Mouse (Mus musculus): ENCODE measurements around the gene Mgat5.

The Mgat5 gene

GRCm38 (mm10) chr1:127275572-127276324, 70.9 kb downstream of the Mgat5 start:
- POLR2A ChIA-PET: interaction anchor here in 1 of 4 experiments (1.2 kb wide), 1 partner anchor 9 kb away, joined by 3 read pairs; no protein-coding TSS in a partner anchor
- CTCF ChIA-PET: interaction anchor here in 1 of 4 experiments (0.6 kb wide), 1 partner anchor 57 kb away, joined by 3 read pairs; no protein-coding TSS in a partner anchor

GRCm38 (mm10) chr1:127278067-127278466, 73.3 kb downstream of the Mgat5 start:
- ChIA-PET CTCF (no interaction called here), POLR2A (interaction anchor here in 2 of 4 experiments (0.6 to 0.7 kb wide), 2 partner anchors 31 to 143 kb away, joined by 3 read pairs; no protein-coding TSS in a partner anchor)

GRCm38 (mm10) chr1:127280256-127280655, 75.4 kb downstream of the Mgat5 start:
- POLR2A ChIA-PET: interaction anchor here in 1 of 4 experiments (1.0 kb wide), 1 partner anchor 14 kb away, joined by 3 read pairs; no protein-coding TSS in a partner anchor
- CTCF ChIA-PET: interaction anchor here (0.5 to 2.3 kb wide), 22 partner anchors 9 to 1708 kb away, joined by 3 to 14 read pairs (median 3); no protein-coding TSS in a partner anchor

GRCm38 (mm10) chr1:127284975-127285374, 80.2 kb downstream of the Mgat5 start:
- CTCF ChIA-PET: interaction anchor here in 2 of 4 experiments (0.6 to 1.0 kb wide), 2 partner anchors 37 to 124 kb away, joined by 3 read pairs; no protein-coding TSS in a partner anchor
- POLR2A ChIA-PET: interaction anchor here in 1 of 4 experiments (1.2 to 1.7 kb wide), 2 partner anchors 9 to 28 kb away, joined by 3 to 4 read pairs; no protein-coding TSS in a partner anchor

- CTCF ChIA-PET: no interaction called here
Measured at GRCm38 (mm10) chr1:127287505-127287904, 82.7 kb downstream of the Mgat5 start.

GRCm38 (mm10) chr1:127290879-127291278, 86.1 kb downstream of the Mgat5 start:
- CTCF ChIA-PET: no interaction called here
- POLR2A ChIA-PET: interaction anchor here in 1 of 4 experiments (1.3 kb wide), 1 partner anchor 9 kb away, joined by 3 read pairs; no protein-coding TSS in a partner anchor

More at GRCm38 (mm10) chr1:127287505-127287904, 82.7 kb downstream of the Mgat5 start:
- POLR2A ChIA-PET: interaction anchor here in 1 of 4 experiments (0.5 kb wide), 1 partner anchor 18 kb away, joined by 4 read pairs; no protein-coding TSS in a partner anchor

- CTCF ChIA-PET: no interaction called here
- POLR2A ChIA-PET: no interaction called here
Measured at GRCm38 (mm10) chr1:127291721-127292120, 86.9 kb downstream of the Mgat5 start.

- CTCF ChIA-PET: interaction anchor here in 1 of 4 experiments (0.6 kb wide), 1 partner anchor 1673 kb away, joined by 7 read pairs; no protein-coding TSS in a partner anchor
Measured at GRCm38 (mm10) chr1:127293286-127293685, 88.5 kb downstream of the Mgat5 start.

GRCm38 (mm10) chr1:127296815-127297214, 92.0 kb downstream of the Mgat5 start:
- POLR2A ChIA-PET: interaction anchor here in 1 of 4 experiments (1.4 kb wide), 1 partner anchor 9 kb away, joined by 3 read pairs; no protein-coding TSS in a partner anchor
- CTCF ChIA-PET: no interaction called here

More at GRCm38 (mm10) chr1:127293286-127293685, 88.5 kb downstream of the Mgat5 start:
- POLR2A ChIA-PET: interaction anchor here in 2 of 4 experiments (1.1 to 1.6 kb wide), 3 partner anchors 12 to 55 kb away, joined by 3 read pairs; no protein-coding TSS in a partner anchor

GRCm38 (mm10) chr1:127299774-127300173, 95.0 kb downstream of the Mgat5 start:
- POLR2A ChIA-PET: interaction anchor here in 1 of 4 experiments (1.1 kb wide), 1 partner anchor 10 kb away, joined by 3 read pairs; no protein-coding TSS in a partner anchor
- CTCF ChIA-PET: no interaction called here

- POLR2A ChIA-PET: no interaction called here
- CTCF ChIA-PET: no interaction called here
Measured at GRCm38 (mm10) chr1:127301038-127301437, 96.2 kb downstream of the Mgat5 start.

- CTCF ChIA-PET: no interaction called here
- POLR2A ChIA-PET: interaction anchor here in 1 of 4 experiments (0.6 kb wide), 1 partner anchor 121 kb away, joined by 3 read pairs; no protein-coding TSS in a partner anchor
Measured at GRCm38 (mm10) chr1:127302620-127303019, 97.8 kb downstream of the Mgat5 start.

- POLR2A ChIA-PET: no interaction called here
- CTCF ChIA-PET: no interaction called here
Measured at GRCm38 (mm10) chr1:127303791-127304190, 99.0 kb downstream of the Mgat5 start.

GRCm38 (mm10) chr1:127304281-127304680, 99.5 kb downstream of the Mgat5 start:
- ChIA-PET POLR2A (no interaction called here), CTCF (interaction anchor here in 1 of 4 experiments (0.6 kb wide), 1 partner anchor 10 kb away, joined by 3 read pairs; no protein-coding TSS in a partner anchor)

- CTCF ChIA-PET: interaction anchor here in 3 of 4 experiments (0.6 to 2.0 kb wide), 4 partner anchors 16 to 67 kb away, joined by 3 to 6 read pairs (median 4); no protein-coding TSS in a partner anchor
- POLR2A ChIA-PET: interaction anchor here in 3 of 4 experiments (0.7 to 0.9 kb wide), 6 partner anchors 9 to 1001 kb away, joined by 3 to 6 read pairs (median 3); no protein-coding TSS in a partner anchor
Measured at GRCm38 (mm10) chr1:127305582-127305981, 100.8 kb downstream of the Mgat5 start.

GRCm38 (mm10) chr1:127306024-127306771, 101.4 kb downstream of the Mgat5 start:
- CTCF ChIA-PET: interaction anchor here (0.6 to 2.0 kb wide), 6 partner anchors 15 to 178 kb away, joined by 3 to 6 read pairs (median 4); no protein-coding TSS in a partner anchor
- POLR2A ChIA-PET: interaction anchor here in 3 of 4 experiments (0.6 to 0.9 kb wide), 6 partner anchors 9 to 391 kb away, joined by 3 to 6 read pairs (median 3); no protein-coding TSS in a partner anchor

GRCm38 (mm10) chr1:127307361-127307760, 102.5 kb downstream of the Mgat5 start:
- ChIA-PET CTCF (interaction anchor here in 1 of 4 experiments (2.0 kb wide), 1 partner anchor 68 kb away, joined by 6 read pairs; no protein-coding TSS in a partner anchor), POLR2A (interaction anchor here in 1 of 4 experiments (0.6 to 0.7 kb wide), 2 partner anchors 66 to 68 kb away, joined by 3 to 4 read pairs; no protein-coding TSS in a partner anchor)

GRCm38 (mm10) chr1:127308207-127308725, 103.5 kb downstream of the Mgat5 start:
- CTCF ChIA-PET: interaction anchor here in 1 of 4 experiments (0.8 to 2.0 kb wide), 2 partner anchors 14 to 70 kb away, joined by 3 to 4 read pairs; no protein-coding TSS in a partner anchor
- POLR2A ChIA-PET: interaction anchor here in 2 of 4 experiments (0.5 to 1.0 kb wide), 2 partner anchors 30 to 103 kb away, joined by 3 read pairs; no protein-coding TSS in a partner anchor

Measured in embryonic stem cell, embryonic (primary cell).